Mouse (Mus musculus): Measurements from ENCODE around the gene Tmem29. TPM values are rescaled to one million over a fixed set of nuclear protein-coding genes. Genes with fewer than 3 reads are reported as not detected.

Gene Tmem29
- 10 to 100 TPM in 1 of 2 experiments, 1 to 10 TPM in 1; 2.3 to 16.8 TPM for polyA plus RNA-seq (2012; fragmentation: generic; extraction: Trizol)

GRCm38 (mm10) chrX:150458766-150459350, at the start of gene Tmem29:
Gene Tmem29, minus strand, starts transcription at chrX:150459154.

Other genes with a start within 250 kb of the Tmem29 start
- under 1 TPM in 1 of 2 experiments, not detected in 1; 0.80 TPM for gene Alas2, start 88.2 kb upstream of the Tmem29 start, polyA plus RNA-seq (2012; fragmentation: generic; extraction: Trizol)
- gene Pfkfb1, start 129.1 kb upstream of the Tmem29 start, polyA plus RNA-seq (2012; fragmentation: generic; extraction: Trizol), result 1 to 10 TPM; 1.5 to 2.5 TPM
- gene Apex2, start 130.7 kb upstream of the Tmem29 start, polyA plus RNA-seq (2012; fragmentation: generic; extraction: Trizol), result 10 to 100 TPM in 1 of 2 experiments, 1 to 10 TPM in 1; 9.0 to 19.3 TPM
- under 1 TPM in 1 of 2 experiments, not detected in 1; 0.11 TPM for gene Tro, start 198.4 kb upstream of the Tmem29 start, polyA plus RNA-seq (2012; fragmentation: generic; extraction: Trizol)

All from C3H10T1/2 (cell line).